Mouse (Mus musculus) hindbrain, postnatal 0 days (tissue): ENCODE measurements around the gene Mrgprh. TPM values are rescaled to one million over a fixed set of nuclear protein-coding genes. Genes with fewer than 3 reads are reported as not detected.

Experiments used
- ATAC-seq: fragments of 200-750 bp; cut with Nextera tagmentation; 2 replicates; pipeline ENCODE4 v1.8.0; 2017; ENCODE audit warnings: mild to moderate bottlenecking, moderate TSS enrichment, moderate library complexity
- DNase-seq: peaks from one replicate; pipeline ENCODE4 v3.0.0-alpha.2; 2015; ENCODE audit warnings: low spot score
- H3K27ac ChIP-seq: fragments of 300-500 bp; sonication (generic); 2 replicates; pipeline ENCODE4 v1.5.1; 2014; ENCODE audit warnings: mild to moderate bottlenecking
- H3K27me3 ChIP-seq: fragments of 300-500 bp; sonication (generic); 2 replicates; pipeline ENCODE4 v1.6.1; 2014; ENCODE audit warnings: low read length, mixed read lengths; ENCODE audit not compliant: insufficient read depth
- H3K36me3 ChIP-seq: fragments of 300-500 bp; sonication (generic); 2 replicates; pipeline ENCODE4 v1.6.1; 2014; ENCODE audit warnings: low read length, mixed read lengths; ENCODE audit not compliant: insufficient read depth
- H3K4me1 ChIP-seq: fragments of 300-500 bp; sonication (generic); 2 replicates; pipeline ENCODE4 v1.6.1; 2014; ENCODE audit warnings: antibody characterized with exemption, low read length, mixed read lengths; ENCODE audit not compliant: insufficient read depth
- H3K4me2 ChIP-seq: fragments of 300-500 bp; sonication (generic); 2 replicates; pipeline ENCODE4 v1.6.1; 2014; ENCODE audit warnings: low read depth, mild to moderate bottlenecking, low read length, moderate library complexity, mixed read lengths
- H3K4me3 ChIP-seq: fragments of 300-500 bp; sonication (generic); 2 replicates; pipeline ENCODE4 v1.5.1; 2014; ENCODE audit warnings: low read length
- H3K9ac ChIP-seq: fragments of 300-500 bp; sonication (generic); replicated peaks from 2 replicates; pipeline ENCODE4 v1.6.1; 2014; ENCODE audit warnings: mild to moderate bottlenecking, low read length, moderate library complexity, mixed read lengths
- H3K9me3 ChIP-seq: fragments of 300-500 bp; sonication (generic); 2 replicates; pipeline ENCODE4 v1.6.1; 2016; ENCODE audit warnings: low read length, mixed read lengths
- CTCF ChIP-seq: IDR thresholded peaks from 2 replicates; pipeline ENCODE4 v1.5.1; 2016; ENCODE audit warnings: antibody characterized with exemption, control low read depth, low read depth
- WGBS: fragments of 180-500 bp; shearing (Covaris S2); extraction: QIAGEN DNeasy Blood & Tissue Kit; methylation state at CpG from one replicate; pipeline ENCODE4 v1.1.7; 2014; 5-methylcytosine and 5-hydroxymethylcytosine counted together
- polyA plus RNA-seq: library from polyadenylated mRNA; unstranded; fragments of >200 nt; fragmentation: Nextera tagmentation; extraction: Ambion mirVana; gene quantifications from 2 replicates; pipeline ENCODE4 v1.2.1, GENCODE M21; 2015
- total RNA-seq: library from RNA; depleted of rRNA; stranded (reverse); fragments of >200 nt; gene quantifications from 2 replicates; pipeline ENCODE4 v1.2.3, GENCODE M21; 2014

The Mrgprh gene
- total and polyA plus RNA-seq, 2 experiments from 2014 or later = not detected

DNA sequence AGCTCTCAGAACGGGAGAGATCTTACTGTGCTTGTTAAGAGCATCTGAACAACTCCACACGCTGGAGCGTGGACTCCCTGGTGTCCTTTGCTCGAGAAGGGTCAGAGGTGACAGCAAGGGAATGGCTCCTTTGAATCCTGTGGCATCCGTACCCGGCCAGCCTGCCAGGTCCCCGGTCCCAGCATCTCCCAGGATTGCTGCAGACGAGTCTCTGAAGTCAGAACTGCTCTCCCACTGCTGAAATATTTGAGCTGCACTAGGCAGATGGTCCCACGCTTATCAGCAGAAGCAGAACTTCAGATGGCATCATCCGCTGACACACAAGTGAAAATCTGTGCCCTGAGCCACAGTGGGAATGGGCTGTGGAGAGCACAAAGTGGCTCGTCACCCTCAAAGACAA lies 24.1 kb upstream of the Mrgprh start:
- Histone ChIP-seq H3K27me3 (no peaks in the 10 kb centered on the region), H3K36me3 (no peaks in the 10 kb centered on the region), H3K9me3 (no peaks in the 10 kb centered on the region), H3K4me2 (no peak overlapping the region), H3K9ac (no peak overlapping the region), H3K27ac (no peak overlapping the region), H3K4me1 (no peaks in the 10 kb centered on the region), H3K4me3 (no peak overlapping the region)
- DNase-seq = no peak
- ATAC-seq = no peak
- WGBS = 53% methylated on average over 11 of the region's 11 CpGs
- no peak for TF ChIP-seq CTCF

DNA sequence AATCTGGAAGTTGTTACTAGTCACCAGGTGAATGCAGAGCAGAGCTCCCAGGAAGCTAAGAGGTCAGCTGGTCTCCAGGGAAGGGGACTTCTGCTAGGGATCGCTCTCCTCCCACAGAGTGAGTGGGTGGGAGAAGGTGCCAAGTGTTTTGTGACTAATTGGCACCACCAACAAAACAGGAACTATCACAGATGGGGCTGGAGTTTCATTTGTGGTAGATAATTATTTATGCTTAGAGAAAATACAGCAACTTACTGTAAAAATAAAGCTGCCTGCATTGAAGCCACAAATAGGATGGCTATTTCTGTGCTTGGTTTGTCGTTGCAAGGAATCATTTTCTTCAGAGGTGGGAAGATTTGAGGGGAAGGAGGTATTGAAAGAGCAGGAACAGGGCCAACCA lies 22.0 kb upstream of the Mrgprh start:
- no peaks in the 10 kb centered on the region for H3K4me1 ChIP-seq
- H3K9ac ChIP-seq = no peak overlapping the region
- no peak overlapping the region for H3K4me2 ChIP-seq
- ATAC-seq = no peak
- no peak overlapping the region for H3K4me3 ChIP-seq
- no peaks in the 10 kb centered on the region for H3K27me3 ChIP-seq
- no peak for TF ChIP-seq CTCF
- no peak overlapping the region for H3K27ac ChIP-seq
- H3K36me3 ChIP-seq = no peaks in the 10 kb centered on the region
- DNase-seq = no peak
- WGBS = 79% methylated on average over 2 of the region's 2 CpGs
- H3K9me3 ChIP-seq = no peaks in the 10 kb centered on the region

- Histone ChIP-seq H3K9ac (no peak overlapping the region), H3K27me3 (no peaks in the 10 kb centered on the region), H3K4me3 (no peak overlapping the region), H3K27ac (no peak overlapping the region), H3K9me3 (no peaks in the 10 kb centered on the region), H3K36me3 (no peaks in the 10 kb centered on the region), H3K4me1 (no peaks in the 10 kb centered on the region), H3K4me2 (no peak overlapping the region)
- TF ChIP-seq CTCF = no peak
- ATAC-seq (no peak), DNase-seq (no peak)
- WGBS = 92% methylated on average over 11 of the region's 11 CpGs
Observed at GRCm38 (mm10) chr17:12854386-12854785, 21.4 kb upstream of the Mrgprh start.

DNA sequence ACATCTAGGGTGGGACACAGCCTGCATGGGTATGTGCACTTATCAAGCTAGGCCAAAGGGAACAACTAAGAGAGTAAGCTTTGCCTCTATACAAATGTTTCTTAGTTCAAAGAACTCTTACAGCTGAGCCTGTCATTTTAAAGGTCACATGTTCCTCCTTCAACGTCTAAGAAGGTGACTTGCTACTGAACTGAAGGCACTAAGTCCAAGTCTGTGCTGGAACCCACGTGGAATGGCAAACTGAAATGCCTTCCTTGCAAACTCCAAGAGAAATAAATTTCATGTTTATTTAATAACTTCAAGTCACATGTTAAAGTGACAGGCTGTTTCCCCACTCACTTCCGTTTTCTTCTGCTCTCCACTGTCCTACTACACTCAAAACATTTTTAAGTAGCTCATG lies 18.4 kb upstream of the Mrgprh start:
- Histone ChIP-seq H3K36me3 (no peaks in the 10 kb centered on the region), H3K4me1 (no peaks in the 10 kb centered on the region), H3K4me3 (no peak overlapping the region), H3K9me3 (no peaks in the 10 kb centered on the region), H3K27me3 (no peaks in the 10 kb centered on the region), H3K4me2 (no peak overlapping the region), H3K9ac (no peak overlapping the region), H3K27ac (no peak overlapping the region)
- no peak for DNase-seq
- 57% methylated on average over 3 of the region's 3 CpGs for WGBS
- TF ChIP-seq CTCF = no peak
- no peak for ATAC-seq

DNA sequence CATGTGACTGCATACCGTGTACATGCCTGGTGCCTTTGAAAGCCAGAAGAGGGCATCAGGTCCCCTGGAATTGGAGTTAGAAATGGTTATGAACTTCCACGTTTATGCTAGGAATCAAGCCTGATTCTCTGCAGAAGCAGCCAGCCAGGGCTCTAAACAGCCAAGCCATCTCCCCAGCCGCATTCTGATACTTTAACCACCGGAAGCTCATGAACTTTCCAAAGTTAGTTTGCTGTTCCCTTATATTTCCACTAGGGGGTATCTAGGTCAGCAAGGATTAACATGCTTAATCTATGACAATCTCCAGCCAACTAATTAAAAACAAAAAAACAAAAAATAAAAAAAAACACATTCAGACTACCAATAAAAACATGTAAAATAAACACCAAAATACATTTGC lies 17.8 kb upstream of the Mrgprh start:
- ATAC-seq (no peak), DNase-seq (peak; percentile 39)
- Histone ChIP-seq H3K9ac (no peak overlapping the region), H3K27ac (no peak overlapping the region), H3K27me3 (no peaks in the 10 kb centered on the region), H3K9me3 (no peaks in the 10 kb centered on the region), H3K36me3 (no peaks in the 10 kb centered on the region), H3K4me1 (no peaks in the 10 kb centered on the region), H3K4me3 (no peak overlapping the region), H3K4me2 (no peak overlapping the region)
- WGBS = 44% methylated on average over 4 of the region's 4 CpGs
- TF ChIP-seq CTCF = peak; percentile 51

- H3K9me3 ChIP-seq = no peaks in the 10 kb centered on the region
- no peak overlapping the region for H3K4me2 ChIP-seq
- TF ChIP-seq CTCF = no peak
- ATAC-seq = no peak
- no peak overlapping the region for H3K9ac ChIP-seq
- 82% methylated on average over 8 of the region's 8 CpGs for WGBS
- H3K27me3 ChIP-seq = no peaks in the 10 kb centered on the region
- H3K36me3 ChIP-seq = no peaks in the 10 kb centered on the region
- no peak overlapping the region for H3K27ac ChIP-seq
- no peak for DNase-seq
- no peak overlapping the region for H3K4me3 ChIP-seq
- H3K4me1 ChIP-seq = no peaks in the 10 kb centered on the region
Observed at GRCm38 (mm10) chr17:12859006-12859520, 16.8 kb upstream of the Mrgprh start.

DNA sequence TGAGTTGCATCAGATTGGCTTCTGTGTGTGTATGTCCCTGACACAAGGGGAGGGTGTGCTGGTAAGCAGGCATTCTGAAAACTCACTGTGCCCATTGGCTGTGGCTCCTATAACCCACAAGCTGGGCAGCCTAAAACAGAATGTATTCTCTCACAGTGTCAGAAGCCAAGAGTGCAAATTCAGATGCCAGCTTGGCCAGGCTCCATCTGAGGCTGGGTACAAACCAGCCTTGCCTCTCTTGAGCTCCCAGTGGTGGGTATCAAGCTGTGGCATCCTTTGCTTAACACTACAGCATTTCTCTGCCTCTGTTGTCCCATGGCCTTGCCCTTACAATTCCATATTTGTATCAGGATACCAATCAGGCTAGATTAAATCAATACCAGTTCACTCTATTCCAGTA lies 11.7 kb upstream of the Mrgprh start:
- Histone ChIP-seq H3K4me3 (no peak overlapping the region), H3K27me3 (no peaks in the 10 kb centered on the region), H3K36me3 (no peaks in the 10 kb centered on the region), H3K9me3 (no peaks in the 10 kb centered on the region), H3K4me1 (no peaks in the 10 kb centered on the region), H3K4me2 (no peak overlapping the region), H3K9ac (no peak overlapping the region), H3K27ac (no peak overlapping the region)
- DNase-seq = no peak
- ATAC-seq = no peak
- no peak for TF ChIP-seq CTCF

- ATAC-seq = no peak
- 64% methylated on average over 3 of the region's 3 CpGs for WGBS
Observed at GRCm38 (mm10) chr17:12865407-12865806, 10.4 kb upstream of the Mrgprh start.

More at GRCm38 (mm10) chr17:12865407-12865806, 10.4 kb upstream of the Mrgprh start:
- no peak overlapping the region for H3K4me3 ChIP-seq
- H3K4me2 ChIP-seq = no peak overlapping the region
- no peaks in the 10 kb centered on the region for H3K4me1 ChIP-seq
- H3K27ac ChIP-seq = no peak overlapping the region
- no peaks in the 10 kb centered on the region for H3K9me3 ChIP-seq
- DNase-seq = no peak
- no peaks in the 10 kb centered on the region for H3K36me3 ChIP-seq
- TF ChIP-seq CTCF = no peak
- H3K9ac ChIP-seq = no peak overlapping the region
- no peaks in the 10 kb centered on the region for H3K27me3 ChIP-seq
